Mouse (Mus musculus) cerebellum, adult 8-10 months (tissue): ENCODE data around the gene Nipbl.
"Not testable (repeated sequence)": the region's sequence is repeated elsewhere in the genome, so short reads cannot be mapped to it uniquely, and the experiment has no call there.

Experiments used
- DNase-seq: peaks from one replicate; pipeline ENCODE4 v3.0.0; 2022

The Nipbl gene

DNA sequence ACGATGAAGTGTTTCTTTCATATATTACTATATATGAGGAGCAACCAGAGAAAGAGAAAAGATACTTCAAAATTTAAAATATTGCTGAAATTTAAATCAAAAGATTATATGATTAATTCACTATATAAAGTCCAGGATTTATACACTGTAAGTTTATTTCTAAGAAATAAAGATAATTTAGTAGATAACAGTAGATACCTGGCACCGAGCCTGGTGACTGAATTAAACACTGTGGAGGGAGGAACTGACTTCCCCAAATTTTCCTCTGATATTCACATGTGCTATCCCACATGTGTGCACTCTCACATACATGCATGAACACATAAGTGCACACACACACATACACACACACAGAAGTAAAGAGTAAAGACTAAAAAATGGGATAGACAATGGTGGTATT is 162.1 kb downstream of the Nipbl start:
- no peak for DNase-seq

GRCm38 (mm10) chr15:8281701-8282100 is 162.6 kb downstream of the Nipbl start:
- peak; percentile 24 for DNase-seq

DNA sequence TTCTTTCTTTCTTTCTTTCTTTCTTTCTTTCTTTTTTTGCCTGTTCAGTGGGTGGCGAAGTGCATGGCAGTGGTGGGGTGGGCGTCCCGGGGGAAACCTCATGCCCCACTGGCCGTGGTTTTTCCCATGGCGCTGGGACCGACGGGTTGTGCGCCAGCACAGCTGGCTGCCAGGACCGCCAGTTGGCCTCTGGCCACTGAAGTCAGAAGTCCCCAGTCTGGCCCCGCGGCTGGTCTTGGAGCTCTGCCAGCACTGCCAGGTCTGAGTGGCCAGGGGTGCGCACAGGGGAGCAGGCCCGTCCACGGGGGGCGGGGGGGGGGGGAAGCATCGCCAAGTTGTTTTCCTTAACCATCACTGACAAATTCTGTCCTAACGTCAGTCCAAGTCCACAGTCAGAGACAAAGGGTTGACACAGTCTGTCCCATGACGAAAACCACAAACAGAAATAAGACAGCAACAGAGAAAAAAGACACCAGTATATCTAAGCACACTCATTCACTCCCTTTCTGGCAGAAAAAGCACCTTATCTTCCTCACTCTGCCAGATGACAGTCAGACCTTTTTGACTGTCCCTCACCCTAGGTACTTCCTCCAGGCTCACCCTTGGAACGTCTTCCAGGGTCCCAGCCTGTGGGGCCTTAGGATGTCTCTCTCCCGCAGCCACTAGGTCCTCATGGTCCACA is 164.2 kb downstream of the Nipbl start:
- no peak for DNase-seq

DNA sequence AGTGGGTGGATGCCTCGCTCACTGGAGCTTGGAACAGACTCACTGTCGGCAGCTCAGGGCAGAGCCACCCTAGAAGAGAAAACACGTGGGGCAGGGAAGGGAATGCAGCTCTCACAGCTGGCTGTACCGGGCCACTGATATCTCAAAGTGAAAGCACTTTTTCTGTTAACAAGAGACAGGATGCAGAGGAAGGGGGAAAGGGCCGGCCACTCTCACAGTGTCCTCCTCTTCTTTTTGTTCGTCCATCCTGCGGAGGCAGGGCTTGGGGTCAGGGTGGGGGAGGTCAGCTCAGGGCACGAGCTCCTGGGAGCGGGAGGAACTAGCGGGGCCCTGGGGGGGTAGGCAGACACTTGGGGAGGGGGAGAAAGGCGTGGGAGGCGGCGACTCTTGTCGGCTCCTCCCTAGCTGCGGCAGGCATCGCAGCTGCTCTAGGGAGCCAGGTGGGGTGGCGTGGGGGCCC is 164.9 kb downstream of the Nipbl start:
- no peak for DNase-seq

- not testable (repeated sequence) for DNase-seq
Measured at GRCm38 (mm10) chr15:8277916-8278315, 166.3 kb downstream of the Nipbl start.

- DNase-seq: no peak
Measured at GRCm38 (mm10) chr15:8271952-8272351, 172.3 kb downstream of the Nipbl start.

DNA sequence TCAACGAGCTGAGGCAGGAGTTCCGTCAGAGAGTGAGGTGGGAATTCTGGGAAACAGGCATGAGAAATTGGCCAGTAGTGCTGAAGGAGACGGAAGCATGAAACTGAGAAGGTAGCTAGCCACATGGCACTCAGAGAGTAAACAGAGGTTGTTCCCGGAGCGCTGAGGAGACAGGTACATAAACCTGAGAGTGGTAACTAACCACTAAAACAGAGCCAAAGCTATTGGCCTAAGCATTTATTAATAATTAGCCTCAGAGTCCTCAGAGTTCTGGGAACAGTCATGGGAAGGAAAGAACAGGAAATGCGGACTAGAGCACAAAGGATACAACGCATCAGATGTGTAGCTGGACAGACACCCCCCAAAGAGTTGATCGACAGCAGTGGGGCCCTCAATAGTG is 176.0 kb downstream of the Nipbl start:
- no peak for DNase-seq

GRCm38 (mm10) chr15:8267211-8267610 is 177.1 kb downstream of the Nipbl start:
- DNase-seq: no peak

DNA sequence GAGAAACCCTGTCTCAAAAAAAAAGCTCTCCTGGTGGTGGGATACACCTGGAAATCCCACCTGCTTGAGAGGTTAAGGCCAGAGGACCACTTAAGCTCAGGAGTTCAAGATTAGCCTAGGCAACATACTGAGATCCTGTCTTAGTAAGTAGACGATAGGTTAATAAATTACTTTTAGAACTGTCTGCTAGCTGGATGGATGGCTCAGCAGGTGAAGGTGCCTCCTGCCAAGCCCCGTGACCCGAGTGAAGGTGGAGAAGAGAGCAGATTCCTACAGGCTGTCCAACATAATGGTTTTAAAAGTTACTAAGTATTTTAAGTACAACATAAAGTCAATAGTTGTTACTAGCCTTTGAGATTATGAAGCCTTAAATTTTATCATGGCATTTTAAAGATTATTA is 178.3 kb downstream of the Nipbl start:
- no peak for DNase-seq
